Mouse (Mus musculus) kidney, embryonic 16.5 days (tissue): Measurements from ENCODE around the gene Hspb3. TPM values are rescaled to one million over a fixed set of nuclear protein-coding genes. Genes with fewer than 3 reads are reported as not detected.

Source experiments
- polyA plus RNA-seq: library from polyadenylated mRNA; unstranded; fragments of >200 nt; fragmentation: Nextera tagmentation; extraction: Ambion mirVana; gene quantifications from 2 replicates; pipeline ENCODE4 v1.2.1, GENCODE M21; 2015

The Hspb3 gene
- polyA plus RNA-seq, 1 experiment from 2014 or later: 0.27 TPM

Other genes with a start within 250 kb of the Hspb3 start
- 24.6 and 27.2 TPM in 2 replicates for gene Snx18, start 45.1 kb downstream of the Hspb3 start, polyA plus RNA-seq
- 12.5 and 15.7 TPM in 2 replicates for gene Arl15, start 130.8 kb upstream of the Hspb3 start, polyA plus RNA-seq